Mouse (Mus musculus) lung, adult 2 months (tissue): ENCODE measurements at regions not wholly inside any gene's neighbourhood (a gene's known extent, or its start where the extent isn't known, plus 50 kb on each side); places are given as distances from the start of the nearest gene placed in this dataset.
A peak's percentile ranks its signal among the peaks of the same experiment; 100 is the strongest.

Experiments
- DNase-seq: peaks from one replicate; pipeline ENCODE4 v3.0.0; 2022
- H3K4me1 ChIP-seq: fragments of 200-500 bp; 2 replicates; pipeline ENCODE4 v1.6.1; 2011; ENCODE audit warnings: low read length; ENCODE audit not compliant: control insufficient read depth, insufficient read depth
- H3K4me3 ChIP-seq: fragments of 200-500 bp; replicated peaks from 2 replicates; pipeline ENCODE3; 2011; ENCODE audit warnings: low read depth, mild to moderate bottlenecking, control low read depth, low read length; ENCODE audit errors: extremely low read depth
- CTCF ChIP-seq: fragments of 200-500 bp; IDR thresholded peaks from 2 replicates; pipeline ENCODE4 v1.5.1; 2011; ENCODE audit warnings: mild to moderate bottlenecking, low read length, control low read depth; ENCODE audit not compliant: insufficient read depth
- POLR2A ChIP-seq: fragments of 200-500 bp; IDR thresholded peaks from 2 replicates; pipeline ENCODE4 v1.6.1; 2011; ENCODE audit warnings: low read depth, mild to moderate bottlenecking, control low read depth, low read length, borderline replicate concordance; ENCODE audit errors: extremely low read depth
- WGBS: fragments of 180-500 bp; shearing (Covaris S2); methylation state at CpG from one replicate; pipeline ENCODE4 v1.1.7; 2018; 5-methylcytosine and 5-hydroxymethylcytosine counted together

GRCm38 (mm10) chr8:36354926-36355325 lies 589.3 kb downstream of the Gm19410 start:
- WGBS, result 20% methylated on average over 3 of the region's 3 CpGs
- DNase-seq, result no peak

GRCm38 (mm10) chr8:36358998-36359397 lies 593.4 kb downstream of the Gm19410 start:
- TF ChIP-seq POLR2A (no peak), CTCF (no peak)
- DNase-seq, result no peak
- no peak overlapping the region for H3K4me3 ChIP-seq
- WGBS, result 72% methylated on average over 2 of the region's 2 CpGs
- no peaks in the 10 kb centered on the region for H3K4me1 ChIP-seq

More at GRCm38 (mm10) chr8:36354926-36355325, 589.3 kb downstream of the Gm19410 start:
- no peak overlapping the region for H3K4me3 ChIP-seq
- TF ChIP-seq POLR2A (no peak), CTCF (no peak)
- no peaks in the 10 kb centered on the region for H3K4me1 ChIP-seq

- H3K4me1 ChIP-seq, result no peaks in the 10 kb centered on the region
- DNase-seq, result peak; percentile 57
- WGBS, result 9% methylated on average over 2 of the region's 2 CpGs
- H3K4me3 ChIP-seq, result no peak overlapping the region
- TF ChIP-seq POLR2A (no peak), CTCF (peak; percentile 38; the same call in 1 of the 2 replicates)
Measured at GRCm38 (mm10) chr8:36361255-36361654, 595.7 kb downstream of the Gm19410 start.

GRCm38 (mm10) chr8:36361818-36362217 lies 596.2 kb downstream of the Gm19410 start:
- no peak for TF ChIP-seq POLR2A
- no peak for TF ChIP-seq CTCF
- WGBS, result 40% methylated on average over 8 of the region's 8 CpGs

GRCm38 (mm10) chr8:36363291-36363690 lies 597.7 kb downstream of the Gm19410 start:
- no peak for TF ChIP-seq CTCF
- no peak for TF ChIP-seq POLR2A
- H3K4me3 ChIP-seq, result no peak overlapping the region
- H3K4me1 ChIP-seq, result no peaks in the 10 kb centered on the region
- no peak for DNase-seq
- 45% methylated on average over 9 of the region's 9 CpGs for WGBS

More at GRCm38 (mm10) chr8:36361818-36362217, 596.2 kb downstream of the Gm19410 start:
- no peak for DNase-seq
- Histone ChIP-seq H3K4me1 (no peaks in the 10 kb centered on the region), H3K4me3 (no peak overlapping the region)

- 74% methylated on average over 6 of the region's 6 CpGs for WGBS
- Histone ChIP-seq H3K4me3 (no peak overlapping the region), H3K4me1 (no peaks in the 10 kb centered on the region)
- DNase-seq, result no peak
- no peak for TF ChIP-seq CTCF
- TF ChIP-seq POLR2A, result no peak
Measured at GRCm38 (mm10) chr8:36364567-36365231, 599.1 kb downstream of the Gm19410 start.

- H3K4me1 ChIP-seq, result no peaks in the 10 kb centered on the region
- TF ChIP-seq POLR2A (no peak), CTCF (no peak)
- no peak overlapping the region for H3K4me3 ChIP-seq
- 54% methylated on average over 2 of the region's 2 CpGs for WGBS
- no peak for DNase-seq
Measured at GRCm38 (mm10) chr8:36365945-36366344, 600.4 kb downstream of the Gm19410 start.

- H3K4me1 ChIP-seq, result no peaks in the 10 kb centered on the region
- 64% methylated on average over 5 of the region's 5 CpGs for WGBS
- no peak for DNase-seq
- no peak for TF ChIP-seq CTCF
- no peak for TF ChIP-seq POLR2A
- H3K4me3 ChIP-seq, result no peak overlapping the region
Measured at GRCm38 (mm10) chr8:36376579-36377350, 611.2 kb downstream of the Gm19410 start.

- no peak for DNase-seq
- WGBS, result 59% methylated on average over 9 of the region's 9 CpGs
- no peaks in the 10 kb centered on the region for H3K4me1 ChIP-seq
- no peak overlapping the region for H3K4me3 ChIP-seq
- TF ChIP-seq CTCF, result no peak
- no peak for TF ChIP-seq POLR2A
Measured at GRCm38 (mm10) chr8:36394487-36394886, 598.9 kb upstream of the AI429214 start.
